Mouse (Mus musculus): ENCODE data around the gene Manba. TPM values are rescaled to one million over a fixed set of nuclear protein-coding genes. Genes with fewer than 3 reads are reported as not detected.
"Not testable (repeated sequence)": the region's sequence is repeated elsewhere in the genome, so short reads cannot be mapped to it uniquely, and the experiment has no call there.

Manba gene
- total RNA-seq (2015) (27.7 and 29.0 TPM in 2 replicates), total RNA-seq (2017) (28.0 and 31.5 TPM in 2 replicates)

GRCm38 (mm10) chr3:135485128-135485899, at the start of gene Manba:
TSS of gene Manba (plus strand) at chr3:135485611.
- ATAC-seq (ENCODE audit: poor library complexity, severe bottlenecking), result peak; percentile 97

GRCm38 (mm10) chr3:135436901-135437616, 48.4 kb upstream of the Manba start:
- ATAC-seq (ENCODE audit: poor library complexity, severe bottlenecking), result no peak

- ATAC-seq (ENCODE audit: poor library complexity, severe bottlenecking), result peak; percentile 68
These were observed 47.5 kb upstream of the Manba start, which contains the start of gene Ube2d3 for GRCm38 (mm10) chr3:135437758-135438495. TSS of gene Ube2d3 (plus strand) at chr3:135438149.

- peak; percentile 37 for ATAC-seq (ENCODE audit: poor library complexity, severe bottlenecking)
These were observed 46.9 kb upstream of the Manba start for GRCm38 (mm10) chr3:135438531-135438912.

GRCm38 (mm10) chr3:135438913-135439531, 46.4 kb upstream of the Manba start:
- ATAC-seq (ENCODE audit: poor library complexity, severe bottlenecking), result peak; percentile 53

GRCm38 (mm10) chr3:135439651-135440050, 45.8 kb upstream of the Manba start:
- no peak for ATAC-seq (ENCODE audit: poor library complexity, severe bottlenecking)

- ATAC-seq (ENCODE audit: poor library complexity, severe bottlenecking), result peak; percentile 33
These were observed 45.2 kb upstream of the Manba start for GRCm38 (mm10) chr3:135440221-135440620.

GRCm38 (mm10) chr3:135440621-135441020, 44.8 kb upstream of the Manba start:
- ATAC-seq (ENCODE audit: poor library complexity, severe bottlenecking), result no peak

GRCm38 (mm10) chr3:135444930-135445329, 40.5 kb upstream of the Manba start:
- ATAC-seq (ENCODE audit: poor library complexity, severe bottlenecking), result no peak

- ATAC-seq (ENCODE audit: poor library complexity, severe bottlenecking), result no peak
These were observed 26.4 kb upstream of the Manba start for GRCm38 (mm10) chr3:135458981-135459380.

- ATAC-seq (ENCODE audit: poor library complexity, severe bottlenecking), result no peak
These were observed 17.0 kb upstream of the Manba start for GRCm38 (mm10) chr3:135468402-135468801.

- no peak for ATAC-seq (ENCODE audit: poor library complexity, severe bottlenecking)
These were observed 16.3 kb upstream of the Manba start for GRCm38 (mm10) chr3:135469146-135469545.

GRCm38 (mm10) chr3:135469974-135470373, 15.4 kb upstream of the Manba start:
- 0 out of 2 replicates have a peak, but pooled peaks have one; percentile 26 for ATAC-seq (ENCODE audit: poor library complexity, severe bottlenecking)

- ATAC-seq (ENCODE audit: poor library complexity, severe bottlenecking), result 0 out of 2 replicates have a peak, but pooled peaks have one; percentile 26
These were observed 14.6 kb upstream of the Manba start for GRCm38 (mm10) chr3:135470823-135471222.

- no peak for ATAC-seq (ENCODE audit: poor library complexity, severe bottlenecking)
These were observed 10.4 kb upstream of the Manba start for GRCm38 (mm10) chr3:135475025-135475424.

GRCm38 (mm10) chr3:135476286-135476685, 9.1 kb upstream of the Manba start:
- no peak for ATAC-seq (ENCODE audit: poor library complexity, severe bottlenecking)

- ATAC-seq (ENCODE audit: poor library complexity, severe bottlenecking), result peak; percentile 92
These were observed 8.4 kb upstream of the Manba start for GRCm38 (mm10) chr3:135476977-135477376.

GRCm38 (mm10) chr3:135479090-135479489, 6.3 kb upstream of the Manba start:
- ATAC-seq (ENCODE audit: poor library complexity, severe bottlenecking), result not testable (repeated sequence)

GRCm38 (mm10) chr3:135480767-135481166, 4.6 kb upstream of the Manba start:
- ATAC-seq (ENCODE audit: poor library complexity, severe bottlenecking), result no peak

- no peak for ATAC-seq (ENCODE audit: poor library complexity, severe bottlenecking)
These were observed 3.8 kb upstream of the Manba start for GRCm38 (mm10) chr3:135481608-135482007.

GRCm38 (mm10) chr3:135484650-135485049, 761 bp upstream of the Manba start:
- not testable (repeated sequence) for ATAC-seq (ENCODE audit: poor library complexity, severe bottlenecking)

Data from megakaryocyte, adult 5-6 weeks (primary cell).